Mouse (Mus musculus) heart, adult 2 months (tissue): ENCODE measurements at regions not wholly inside any gene's neighbourhood (a gene's known extent, or its start where the extent isn't known, plus 50 kb on each side); places are given as distances from the start of the nearest gene placed in this dataset.

Experiments
- CTCF ChIP-seq: fragments of 200-600 bp; IDR thresholded peaks from 2 replicates; pipeline ENCODE4 v1.8.1; 2022; ENCODE audit warnings: antibody characterized with exemption, mild to moderate bottlenecking, moderate library complexity
- EP300 ChIP-seq: fragments of 200-500 bp; IDR thresholded peaks from 2 replicates; pipeline ENCODE4 v1.6.1; 2011; ENCODE audit warnings: low read depth, low read length, control low read depth; ENCODE audit not compliant: insufficient read depth
- POLR2A ChIP-seq: fragments of 200-500 bp; IDR thresholded peaks from 2 replicates; pipeline ENCODE4 v1.6.1; 2011; ENCODE audit warnings: mild to moderate bottlenecking, low read depth, low read length, control low read depth; ENCODE audit not compliant: insufficient read depth

DNA sequence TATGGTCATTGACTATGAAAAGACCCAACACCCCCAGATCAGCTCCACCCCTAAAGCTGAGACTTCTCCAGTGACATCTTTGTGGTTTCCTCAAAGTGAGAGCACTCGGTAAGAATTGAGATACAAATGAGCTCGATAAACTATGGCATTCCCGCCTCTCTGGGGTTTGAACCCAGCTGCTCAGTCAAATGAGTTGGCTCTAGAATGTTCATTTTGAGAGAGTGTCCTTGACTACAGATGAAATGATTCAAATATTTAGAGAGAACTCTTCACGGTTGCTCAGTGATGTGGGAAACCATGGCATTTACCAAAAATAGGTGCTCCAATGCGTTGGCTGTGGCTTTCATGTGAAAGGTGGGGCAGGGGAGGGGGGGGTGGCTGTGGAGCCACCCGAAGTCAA, 128.6 kb upstream of the Sox5 start:
- no peak for TF ChIP-seq EP300
- no peak for TF ChIP-seq POLR2A
- no peak for TF ChIP-seq CTCF
